Mouse (Mus musculus) cerebellum, postnatal 14 days (tissue): ENCODE measurements at regions not wholly inside any gene's neighbourhood (a gene's known extent, or its start where the extent isn't known, plus 50 kb on each side); places are given as distances from the start of the nearest gene placed in this dataset.

ENCODE experiments used
- DNase-seq, 2 experiments: peaks; one replicate each; pipeline ENCODE4 v3.0.0; 2021; ENCODE audit warnings: mixed read lengths in 2 of 2

- no peak for DNase-seq
These were observed 181.3 kb upstream of the Mgmt start for GRCm38 (mm10) chr7:136712962-136713640.

DNA sequence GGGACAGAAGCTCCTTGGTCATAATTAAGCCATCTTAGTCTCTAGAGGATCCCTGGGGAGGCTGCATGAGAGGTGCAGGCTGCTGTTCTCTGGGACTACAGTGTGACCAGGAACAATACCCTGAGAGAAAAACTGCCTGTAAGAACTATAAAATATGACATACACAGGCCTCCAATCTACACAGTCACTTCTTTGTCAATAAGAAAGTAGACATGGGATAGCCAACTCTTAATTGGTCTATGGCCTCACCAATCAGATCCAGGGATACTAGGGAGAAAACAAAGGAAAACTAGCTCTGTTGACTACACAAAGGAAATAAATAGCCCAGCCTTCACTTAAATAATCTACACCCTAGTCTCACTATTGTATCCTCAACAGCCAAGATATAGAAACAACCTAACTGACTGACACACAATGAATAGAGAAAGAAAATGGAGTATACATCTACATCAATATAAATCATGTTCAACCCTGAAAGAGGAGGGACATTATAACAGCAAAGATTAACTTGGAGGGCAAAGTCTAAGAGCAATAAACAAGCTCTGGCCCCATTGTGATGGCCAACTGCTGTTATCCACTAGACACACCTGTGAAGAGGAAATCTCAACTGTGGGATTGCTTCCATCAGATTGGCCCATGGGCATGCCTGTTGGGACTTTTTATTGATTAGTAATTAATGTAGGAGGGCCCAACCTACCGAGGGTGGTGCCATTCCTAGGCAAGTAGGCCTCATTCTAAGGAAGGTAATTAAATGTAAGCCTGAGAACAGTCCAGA lies 166.6 kb upstream of the Mgmt start:
- DNase-seq, result no peak

GRCm38 (mm10) chr7:136742171-136742570 lies 152.2 kb upstream of the Mgmt start:
- DNase-seq, result no peak

DNA sequence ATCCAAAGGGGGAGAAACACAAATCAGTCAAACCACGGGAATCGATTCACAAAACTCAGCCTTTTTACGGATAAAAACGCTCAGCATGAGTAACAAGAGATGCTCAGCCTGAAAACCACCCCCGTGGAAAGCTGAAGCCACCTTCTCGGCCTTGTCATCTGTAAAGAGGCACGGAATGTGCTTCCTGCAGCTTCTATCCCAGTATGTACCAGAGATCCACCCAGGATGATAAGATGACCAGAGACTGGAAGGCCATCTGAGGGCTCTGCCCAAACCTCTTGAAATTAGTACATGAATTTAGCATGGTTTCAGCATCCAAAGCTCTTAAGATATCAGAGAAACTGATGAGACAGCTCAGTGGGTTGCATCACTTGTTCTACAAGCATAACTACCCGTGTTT lies 149.0 kb upstream of the Mgmt start:
- no peak for DNase-seq

GRCm38 (mm10) chr7:136751477-136751876 lies 142.9 kb upstream of the Mgmt start:
- DNase-seq, result no peak

- DNase-seq, result peak; percentile 14 to 15
These were observed 139.6 kb upstream of the Mgmt start for GRCm38 (mm10) chr7:136754821-136755220.

DNA sequence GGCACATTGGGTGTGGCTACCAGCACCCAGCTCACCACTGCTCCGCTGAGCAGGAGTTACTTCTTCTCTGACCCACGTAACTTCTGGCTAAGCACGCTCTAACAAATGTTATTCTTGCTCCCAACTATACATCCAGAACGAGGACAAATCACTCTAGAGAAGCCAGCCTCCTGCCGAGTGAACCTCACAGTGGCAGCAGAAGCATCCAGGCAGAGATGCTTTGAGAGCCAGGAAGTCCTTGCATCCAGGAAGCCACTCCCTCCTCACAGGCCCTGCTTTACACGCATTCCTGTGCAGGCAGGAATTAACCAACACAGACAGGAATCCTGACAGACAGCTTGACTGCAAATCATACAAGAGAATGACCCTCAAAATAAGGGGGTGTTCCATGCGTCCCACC lies 129.4 kb upstream of the Mgmt start:
- DNase-seq, result no peak

- DNase-seq, result peak; percentile 40 to 48
These were observed 127.2 kb upstream of the Mgmt start for GRCm38 (mm10) chr7:136767231-136767630.

GRCm38 (mm10) chr7:136780708-136781107 lies 113.7 kb upstream of the Mgmt start:
- peak in 1 of 2 experiments; percentile 20 for DNase-seq

DNA sequence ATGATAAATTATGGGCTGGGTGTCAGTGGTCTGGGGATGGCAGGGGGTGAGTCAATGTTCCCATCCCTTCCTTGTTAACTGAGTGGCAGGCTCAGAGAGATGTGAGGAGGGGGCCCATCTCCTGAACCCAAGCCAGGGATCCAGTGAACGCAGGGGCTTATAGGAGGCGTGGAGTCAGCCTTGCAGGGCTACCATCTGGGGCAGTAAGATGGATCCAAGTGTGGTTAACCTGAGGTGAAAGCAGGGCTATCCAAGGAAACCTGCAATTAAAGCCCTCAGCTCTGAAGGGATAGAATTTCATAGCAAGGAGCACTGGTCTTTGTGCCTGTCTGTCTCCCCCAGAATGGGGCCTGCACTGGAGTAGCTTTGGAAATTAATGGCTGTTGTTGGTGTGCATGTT lies 103.3 kb upstream of the Mgmt start:
- DNase-seq, result no peak

DNA sequence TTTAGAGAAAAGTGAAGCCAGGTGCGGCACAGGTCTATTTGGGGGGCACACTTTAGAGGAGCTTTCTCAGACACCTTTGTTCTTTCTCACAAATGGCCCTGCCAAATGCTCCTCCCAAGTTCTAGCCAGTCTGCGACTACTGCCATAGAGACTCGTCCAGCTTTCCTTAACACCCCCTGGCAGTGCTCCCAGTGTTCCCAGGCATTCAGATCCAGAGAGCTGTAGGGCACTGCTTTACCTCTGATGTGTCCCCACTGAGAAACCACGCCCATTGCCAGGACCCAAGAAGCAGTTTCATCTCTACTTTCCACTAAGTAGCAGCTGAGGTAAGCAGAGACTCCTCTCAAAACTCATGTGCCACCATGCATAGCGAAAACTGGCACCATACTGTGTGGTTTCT lies 102.3 kb upstream of the Mgmt start:
- peak; percentile 19 to 27 for DNase-seq

- peak in 1 of 2 experiments; percentile 38 for DNase-seq
These were observed 98.0 kb upstream of the Mgmt start for GRCm38 (mm10) chr7:136796415-136796814.

DNA sequence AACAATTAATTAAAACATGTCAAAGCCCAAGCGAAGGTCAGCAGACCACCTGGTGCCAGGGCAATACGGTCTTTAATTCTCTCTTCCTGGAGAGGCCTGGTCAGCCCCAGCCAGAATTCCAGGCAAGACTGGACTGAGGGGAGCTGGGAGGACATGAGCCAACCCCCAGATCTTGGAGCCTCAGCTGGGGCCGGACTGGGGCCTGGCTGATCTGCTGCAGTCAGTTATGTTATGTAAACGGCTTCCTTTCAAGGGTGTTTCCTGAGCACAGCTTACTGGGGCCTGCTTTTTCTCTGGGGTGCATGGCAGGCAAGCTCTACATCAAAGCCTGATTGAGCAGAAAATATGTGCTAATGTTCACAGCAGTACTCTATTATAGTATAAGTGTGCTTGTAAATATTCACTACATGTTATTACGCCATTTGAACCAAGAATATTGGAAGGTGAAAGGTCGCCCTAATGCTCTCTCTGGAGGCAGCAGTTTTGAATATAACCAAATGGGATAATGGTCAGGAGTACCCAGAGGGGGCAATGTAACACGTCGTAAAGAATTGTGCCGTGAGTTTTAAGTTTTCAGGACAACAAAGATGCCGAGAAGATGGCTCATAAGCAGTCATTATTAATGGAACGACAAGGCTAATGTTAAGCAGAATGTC lies 96.5 kb upstream of the Mgmt start:
- DNase-seq, result no peak

- no peak for DNase-seq
These were observed 95.8 kb upstream of the Mgmt start for GRCm38 (mm10) chr7:136798605-136799004.

- DNase-seq, result no peak
These were observed 87.3 kb upstream of the Mgmt start for GRCm38 (mm10) chr7:136807101-136807500.

DNA sequence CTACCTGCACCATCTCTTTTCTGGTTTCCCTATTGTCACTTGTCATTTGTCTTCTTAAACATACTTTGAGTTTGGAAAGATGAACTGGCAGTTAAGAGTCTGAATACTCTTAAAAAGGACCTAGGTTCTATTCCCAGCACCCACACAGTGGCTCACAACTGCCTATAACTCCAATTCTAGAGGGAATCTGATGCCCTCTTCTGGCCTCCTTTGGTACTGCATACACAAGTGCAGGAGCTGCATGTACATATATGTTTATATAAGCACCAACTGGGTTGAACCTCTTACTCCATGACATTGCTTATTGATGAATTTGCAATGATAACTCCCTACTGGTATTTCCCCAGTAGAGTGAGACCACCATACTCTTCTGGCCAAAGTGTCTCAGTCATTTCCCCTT lies 86.4 kb upstream of the Mgmt start:
- no peak for DNase-seq

DNA sequence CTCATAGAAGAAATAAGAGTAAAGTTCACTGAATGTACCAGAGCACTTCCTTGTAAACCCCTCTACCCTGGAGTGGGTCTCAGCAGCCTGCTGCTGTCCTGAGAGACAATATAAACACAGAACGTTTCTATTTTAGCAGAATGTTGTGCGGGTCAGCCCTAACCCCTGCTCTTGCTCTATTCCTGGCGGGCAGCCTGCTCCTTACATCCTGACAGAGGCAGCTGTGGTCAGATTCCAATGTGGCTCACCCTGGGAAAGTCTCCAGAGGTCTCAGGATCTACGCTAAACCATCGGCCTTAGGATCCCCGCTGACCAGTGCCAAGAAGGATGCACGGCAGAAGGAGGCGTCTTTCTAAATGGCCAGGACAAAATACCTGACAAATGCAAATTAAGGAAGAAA lies 84.8 kb upstream of the Mgmt start:
- no peak for DNase-seq

GRCm38 (mm10) chr7:136813691-136814325 lies 80.6 kb upstream of the Mgmt start:
- DNase-seq, result no peak

- no peak for DNase-seq
These were observed 79.7 kb upstream of the Mgmt start for GRCm38 (mm10) chr7:136814751-136815150.

DNA sequence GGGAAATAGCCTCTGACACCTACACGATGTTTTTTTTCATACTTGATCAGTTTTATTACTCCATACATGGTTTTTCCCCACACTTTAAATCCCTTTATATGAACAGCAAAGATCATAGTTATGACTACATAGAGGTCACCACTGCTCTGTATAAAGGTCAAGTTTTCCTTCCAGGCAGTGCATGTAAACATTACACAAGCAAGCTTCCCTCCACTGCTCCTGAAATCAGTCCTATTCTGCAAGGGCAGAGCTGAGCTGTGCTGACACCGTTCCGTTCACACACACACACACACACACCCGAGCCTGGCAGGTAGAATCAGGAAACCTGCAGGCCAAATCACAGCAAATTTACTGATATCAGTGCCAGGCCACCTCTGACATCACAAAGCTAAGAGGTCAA lies 74.1 kb upstream of the Mgmt start:
- DNase-seq, result no peak

GRCm38 (mm10) chr7:136825647-136826046 lies 68.8 kb upstream of the Mgmt start:
- DNase-seq, result no peak

GRCm38 (mm10) chr7:136829621-136830313 lies 64.6 kb upstream of the Mgmt start:
- no peak for DNase-seq

DNA sequence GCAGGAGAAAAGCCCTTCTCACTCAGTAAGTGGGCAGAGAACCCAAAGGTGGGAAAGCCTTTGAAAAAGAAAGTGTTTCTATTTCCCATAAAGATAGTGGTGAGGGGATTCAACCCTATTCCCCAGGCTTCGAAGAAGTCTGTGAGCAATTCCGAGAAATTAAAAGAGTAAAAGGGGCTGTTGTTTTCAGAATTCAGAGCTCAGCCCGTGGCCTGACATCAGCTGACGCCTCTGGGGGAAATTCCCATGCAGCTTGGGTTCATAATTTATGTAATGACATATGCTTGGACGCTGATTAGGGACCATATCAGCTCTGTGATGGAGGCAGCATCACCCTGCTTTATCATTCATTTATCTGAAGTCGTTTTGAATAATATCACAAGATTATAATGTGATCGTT lies 62.0 kb upstream of the Mgmt start:
- DNase-seq, result no peak
